Mouse (Mus musculus): Measurements from ENCODE around the gene Rab1a.
"Not testable (repeated sequence)": the region's sequence is repeated elsewhere in the genome, so short reads cannot be mapped to it uniquely, and the experiment has no call there.

Gene Rab1a

GRCm38 (mm10) chr11:20200713-20201575 is at the start of gene Rab1a:
Gene Rab1a (plus strand): TSS chr11:20201432.
- DNase-seq (ENCODE audit: extremely low spot score), result peak; percentile 100

GRCm38 (mm10) chr11:20152107-20152901 is 48.9 kb upstream of the Rab1a start:
- DNase-seq (ENCODE audit: extremely low spot score), result no peak

- DNase-seq (ENCODE audit: extremely low spot score), result not testable (repeated sequence)
Measured at GRCm38 (mm10) chr11:20153542-20153941, 47.7 kb upstream of the Rab1a start.

- no peak for DNase-seq (ENCODE audit: extremely low spot score)
Measured at GRCm38 (mm10) chr11:20158879-20159278, 42.4 kb upstream of the Rab1a start.

GRCm38 (mm10) chr11:20164979-20165867 is 36.0 kb upstream of the Rab1a start:
- no peak for DNase-seq (ENCODE audit: extremely low spot score)

- no peak for DNase-seq (ENCODE audit: extremely low spot score)
Measured at GRCm38 (mm10) chr11:20165991-20166390, 35.2 kb upstream of the Rab1a start.

GRCm38 (mm10) chr11:20166476-20166875 is 34.8 kb upstream of the Rab1a start:
- DNase-seq (ENCODE audit: extremely low spot score), result not testable (repeated sequence)

GRCm38 (mm10) chr11:20168972-20169371 is 32.3 kb upstream of the Rab1a start:
- DNase-seq (ENCODE audit: extremely low spot score), result no peak

GRCm38 (mm10) chr11:20187271-20187670 is 14.0 kb upstream of the Rab1a start:
- no peak for DNase-seq (ENCODE audit: extremely low spot score)

- no peak for DNase-seq (ENCODE audit: extremely low spot score)
Measured at GRCm38 (mm10) chr11:20193100-20193736, 8.0 kb upstream of the Rab1a start.

- no peak for DNase-seq (ENCODE audit: extremely low spot score)
Measured at GRCm38 (mm10) chr11:20201661-20202101, 449 bp downstream of the Rab1a start.

GRCm38 (mm10) chr11:20202299-20203011 is 1.2 kb downstream of the Rab1a start:
- DNase-seq (ENCODE audit: extremely low spot score), result no peak

GRCm38 (mm10) chr11:20204321-20204720 is 3.1 kb downstream of the Rab1a start:
- no peak for DNase-seq (ENCODE audit: extremely low spot score)

- DNase-seq (ENCODE audit: extremely low spot score), result no peak
Measured at GRCm38 (mm10) chr11:20204870-20205446, 3.7 kb downstream of the Rab1a start.

- no peak for DNase-seq (ENCODE audit: extremely low spot score)
Measured at GRCm38 (mm10) chr11:20205538-20205937, 4.3 kb downstream of the Rab1a start.

GRCm38 (mm10) chr11:20206626-20207223 is 5.5 kb downstream of the Rab1a start:
- DNase-seq (ENCODE audit: extremely low spot score), result no peak

GRCm38 (mm10) chr11:20207589-20207988 is 6.4 kb downstream of the Rab1a start:
- DNase-seq (ENCODE audit: extremely low spot score), result no peak

- DNase-seq (ENCODE audit: extremely low spot score), result no peak
Measured at GRCm38 (mm10) chr11:20211838-20212237, 10.6 kb downstream of the Rab1a start.

GRCm38 (mm10) chr11:20214779-20215178 is 13.5 kb downstream of the Rab1a start:
- no peak for DNase-seq (ENCODE audit: extremely low spot score)

- no peak for DNase-seq (ENCODE audit: extremely low spot score)
Measured at GRCm38 (mm10) chr11:20216415-20216814, 15.2 kb downstream of the Rab1a start.

Data from embryo, embryonic 9.5 days (tissue).